9 mouse cellular contexts compared by ENCODE assay signal in genomic region chr3:52180306-52180705, GRCm38 (mm10).
DNase-seq lines count a peak whose midpoint lies in the region; ATAC-seq and TF ChIP-seq lines count a peak whose summit lies in the region.
"Had no signal": no experiment of that assay in that cellular context is flagged by ENCODE, and none has a peak within 500 bp of the region (broad histone marks: within the 10 kb centered on the region; RNA-seq: fewer than 3 reads in every experiment).

No protein-coding gene starts in this region.

- H3K9ac ChIP-seq in heart, adult 2 months (ENCODE audit: low read depth, low read length): no peak overlapping the region
- H3K9ac ChIP-seq in forebrain, embryonic 15.5 days (replicated peaks): no peak overlapping the region
- no peak overlapping the region for H3K9ac ChIP-seq in midbrain, postnatal 0 days (replicated peaks; ENCODE audit: low read length, poor library complexity, severe bottlenecking)

- peak in 1 of 2 experiments; percentile 55 for DNase-seq in heart, adult 2 months
- DNase-seq in heart, postnatal 10 days: no peak
- peak; percentile 46 for DNase-seq in kidney, postnatal 10 days
- DNase-seq in midbrain, postnatal 0 days (ENCODE audit: low spot score): no peak
- DNase-seq in testis, postnatal 10 days (ENCODE audit: low spot score): no peak
- no peak for DNase-seq in left cerebral cortex, adult 9 months (ENCODE audit: low spot score in 2 of 2)
- no peak for DNase-seq in layer of hippocampus, adult 11-12 months (ENCODE audit: low spot score)

- no peak for TF ChIP-seq POLR2A in heart, adult 2 months (IDR thresholded peaks at IDR 0.05; ENCODE audit: insufficient read depth, low read depth, low read length)

- no peak for TF ChIP-seq EP300 in heart, adult 2 months (IDR thresholded peaks at IDR 0.05; ENCODE audit: insufficient read depth, low read depth, low read length)

- ATAC-seq in forebrain, embryonic 15.5 days (replicated peaks): 0 out of 2 replicates have a peak, but pooled peaks have one; percentile 19
- ATAC-seq in midbrain, postnatal 0 days (ENCODE audit: low FRiP score): no peak

- H3K4me3 ChIP-seq in heart, adult 2 months: no peak overlapping the region
- no peak overlapping the region for H3K4me3 ChIP-seq in forebrain, embryonic 15.5 days
- no peak overlapping the region for H3K4me3 ChIP-seq in midbrain, postnatal 0 days (ENCODE audit: low read depth, low read length)

- WGBS in heart, adult 2 months: 38% methylated on average over 8 of the region's 8 CpGs
- WGBS in forebrain, embryonic 15.5 days: 15% methylated on average over 8 of the region's 8 CpGs
- WGBS in midbrain, postnatal 0 days: 29% methylated on average over 8 of the region's 8 CpGs

- no peaks in the 10 kb centered on the region for H3K36me3 ChIP-seq in heart, adult 2 months (ENCODE audit: control insufficient read depth, insufficient read depth, low read length)
- H3K36me3 ChIP-seq in forebrain, embryonic 15.5 days: no peaks in the 10 kb centered on the region
- no peaks in the 10 kb centered on the region for H3K36me3 ChIP-seq in midbrain, postnatal 0 days (ENCODE audit: insufficient read depth, low read length)

- no peak for TF ChIP-seq CTCF in heart, adult 2 months (IDR thresholded peaks at IDR 0.05)
- no peak for TF ChIP-seq CTCF in midbrain, postnatal 0 days (IDR thresholded peaks at IDR 0.05)

- intact Hi-C loops in heart, adult 2 months (cut with DNase I): loop anchor here (5.0 kb wide), 1 partner anchor 78 kb away; no protein-coding TSS in a partner anchor
- intact Hi-C loops in heart, postnatal 10 days (cut with DNase I): loop anchor here (2.0 kb wide), 2 partner anchors 16 to 76 kb away; partner anchors contain the start of gene Maml3

- no peaks in the 10 kb centered on the region for H3K79me2 ChIP-seq in heart, adult 2 months (replicated peaks; ENCODE audit: control insufficient read depth, insufficient read depth, low read length)

- H3K27ac ChIP-seq in heart, adult 2 months: peak overlapping the region; percentile 87
- H3K27ac ChIP-seq in forebrain, embryonic 15.5 days (replicated peaks): peak overlapping the region; percentile 96
- H3K27ac ChIP-seq in midbrain, postnatal 0 days (ENCODE audit: low read depth, low read length): peak overlapping the region; percentile 26; the same call in 1 of the 2 replicates

- peak overlapping the region; percentile 7; the same call in 1 of the 2 replicates for H3K4me2 ChIP-seq in forebrain, embryonic 15.5 days (replicated peaks)
- H3K4me2 ChIP-seq in midbrain, postnatal 0 days (ENCODE audit: low read depth, low read length, poor library complexity, severe bottlenecking): no peak overlapping the region

- no peaks in the 10 kb centered on the region for H3K27me3 ChIP-seq in heart, adult 2 months (ENCODE audit: control insufficient read depth, insufficient read depth, low read length)
- H3K27me3 ChIP-seq in forebrain, embryonic 15.5 days: no peaks in the 10 kb centered on the region
- H3K27me3 ChIP-seq in midbrain, postnatal 0 days (ENCODE audit: insufficient read depth, low read length): no peaks in the 10 kb centered on the region

- peaks cover 8% of the 10 kb centered on the region for H3K4me1 ChIP-seq in heart, adult 2 months (ENCODE audit: control insufficient read depth, insufficient read depth, low read length)
- H3K4me1 ChIP-seq in forebrain, embryonic 15.5 days: peaks cover 35% of the 10 kb centered on the region
- peaks cover 12% of the 10 kb centered on the region for H3K4me1 ChIP-seq in midbrain, postnatal 0 days (ENCODE audit: insufficient read depth, low read length)

- H3K9me3 ChIP-seq in forebrain, embryonic 15.5 days: no peaks in the 10 kb centered on the region
- no peaks in the 10 kb centered on the region for H3K9me3 ChIP-seq in midbrain, postnatal 0 days (ENCODE audit: low read length)
- H3K9me3 ChIP-seq: megakaryocyte, embryonic 14.5 days had no signal

Comparison
In these comparisons a context has a peak if more than half of its experiments do, and no peak if none do; other contexts are left out.
1. H3K27ac ChIP-seq: peak in every context shown above with its lines; median percentile 96 in forebrain, embryonic 15.5 days; 87 in heart, adult 2 months; 26 in midbrain, postnatal 0 days.